Mouse (Mus musculus): ENCODE measurements around the gene Timeless. TPM values are rescaled to one million over a fixed set of nuclear protein-coding genes. Genes with fewer than 3 reads are reported as not detected.

Timeless gene
- polyA plus RNA-seq (2012) = 38.9 and 45.1 TPM in 2 replicates

GRCm38 (mm10) chr10:128231697-128232419 lies at the start of gene Timeless:
Timeless (plus strand) TSS chr10:128232065.
- no peak for TF ChIP-seq GATA1 (IDR thresholded peaks at IDR 0.05; ENCODE audit: low read length)

- TF ChIP-seq GATA1 (IDR thresholded peaks at IDR 0.05; ENCODE audit: low read length) = no peak
Observed at GRCm38 (mm10) chr10:128184296-128184695, 47.6 kb upstream of the Timeless start.

- no peak for TF ChIP-seq GATA1 (IDR thresholded peaks at IDR 0.05; ENCODE audit: low read length)
Observed at GRCm38 (mm10) chr10:128185277-128185940, 46.5 kb upstream of the Timeless start.

- no peak for TF ChIP-seq GATA1 (IDR thresholded peaks at IDR 0.05; ENCODE audit: low read length)
Observed at GRCm38 (mm10) chr10:128185959-128186358, 45.9 kb upstream of the Timeless start.

- TF ChIP-seq GATA1 (IDR thresholded peaks at IDR 0.05; ENCODE audit: low read length) = no peak
Observed at GRCm38 (mm10) chr10:128187181-128187605, 44.7 kb upstream of the Timeless start.

GRCm38 (mm10) chr10:128188242-128188877 lies 43.5 kb upstream of the Timeless start:
- TF ChIP-seq GATA1 (IDR thresholded peaks at IDR 0.05; ENCODE audit: low read length) = no peak

GRCm38 (mm10) chr10:128191472-128191871 lies 40.4 kb upstream of the Timeless start:
- no peak for TF ChIP-seq GATA1 (IDR thresholded peaks at IDR 0.05; ENCODE audit: low read length)

- TF ChIP-seq GATA1 (IDR thresholded peaks at IDR 0.05; ENCODE audit: low read length) = no peak
Observed at GRCm38 (mm10) chr10:128193113-128193512, 38.8 kb upstream of the Timeless start.

- no peak for TF ChIP-seq GATA1 (IDR thresholded peaks at IDR 0.05; ENCODE audit: low read length)
Observed at GRCm38 (mm10) chr10:128194024-128194550, 37.8 kb upstream of the Timeless start, which contains the start of gene Gls2. Gls2 (plus strand) TSS chr10:128194457.

- TF ChIP-seq GATA1 (IDR thresholded peaks at IDR 0.05; ENCODE audit: low read length) = no peak
Observed at GRCm38 (mm10) chr10:128194551-128195461, 37.1 kb upstream of the Timeless start.

GRCm38 (mm10) chr10:128201856-128202255 lies 30.0 kb upstream of the Timeless start:
- no peak for TF ChIP-seq GATA1 (IDR thresholded peaks at IDR 0.05; ENCODE audit: low read length)

GRCm38 (mm10) chr10:128204941-128205340 lies 26.9 kb upstream of the Timeless start:
- TF ChIP-seq GATA1 (IDR thresholded peaks at IDR 0.05; ENCODE audit: low read length) = no peak

GRCm38 (mm10) chr10:128208326-128208725 lies 23.5 kb upstream of the Timeless start:
- TF ChIP-seq GATA1 (IDR thresholded peaks at IDR 0.05; ENCODE audit: low read length) = no peak

GRCm38 (mm10) chr10:128209311-128210009 lies 22.4 kb upstream of the Timeless start:
- TF ChIP-seq GATA1 (IDR thresholded peaks at IDR 0.05; ENCODE audit: low read length) = no peak
